Mouse (Mus musculus) limb, embryonic 11.5 days (tissue): ENCODE results near the gene Csgalnact2. TPM values are rescaled to one million over a fixed set of nuclear protein-coding genes. Genes with fewer than 3 reads are reported as not detected.

Experiments
- ATAC-seq: fragments of 200-750 bp; cut with Nextera tagmentation; 2 replicates; pipeline ENCODE4 v1.8.0; 2017; ENCODE audit warnings: low read depth; ENCODE audit not compliant: insufficient number of reproducible peaks, low FRiP score, low TSS enrichment
- DNase-seq: peaks from one replicate; pipeline ENCODE4 v3.0.0-alpha.2; 2015; ENCODE audit warnings: low spot score
- H3K27ac ChIP-seq: fragments of 300-500 bp; sonication (generic); replicated peaks from 2 replicates; pipeline ENCODE4 v1.5.1; 2014; ENCODE audit warnings: low read depth, mild to moderate bottlenecking, low read length
- H3K27me3 ChIP-seq: fragments of 300-500 bp; sonication (generic); 2 replicates; pipeline ENCODE4 v1.6.1; 2014; ENCODE audit warnings: mild to moderate bottlenecking, low read length, mixed read lengths; ENCODE audit not compliant: control insufficient read depth, insufficient read depth
- H3K36me3 ChIP-seq: fragments of 300-500 bp; sonication (generic); 2 replicates; pipeline ENCODE4 v1.6.1; 2014; ENCODE audit warnings: mild to moderate bottlenecking, low read length, moderate library complexity, mixed read lengths; ENCODE audit not compliant: control insufficient read depth, insufficient read depth
- H3K4me1 ChIP-seq: fragments of 300-500 bp; sonication (generic); 2 replicates; pipeline ENCODE4 v1.6.1; 2014; ENCODE audit warnings: low read length, mixed read lengths; ENCODE audit not compliant: control insufficient read depth, insufficient read depth
- H3K4me2 ChIP-seq: fragments of 300-500 bp; sonication (generic); 2 replicates; pipeline ENCODE4 v1.6.1; 2014; ENCODE audit warnings: low read depth, mild to moderate bottlenecking, moderate library complexity; ENCODE audit not compliant: severe bottlenecking
- H3K4me3 ChIP-seq: fragments of 300-500 bp; sonication (generic); 2 replicates; pipeline ENCODE4 v1.5.1; 2014; ENCODE audit warnings: low read depth, low read length
- H3K9ac ChIP-seq: fragments of 300-500 bp; sonication (generic); 2 replicates; pipeline ENCODE4 v1.6.1; 2014; ENCODE audit warnings: mild to moderate bottlenecking, low read length
- H3K9me3 ChIP-seq: fragments of 300-500 bp; sonication (generic); 2 replicates; pipeline ENCODE4 v1.6.1; 2016; ENCODE audit warnings: low read length; ENCODE audit not compliant: control insufficient read depth
- WGBS: fragments of 180-500 bp; shearing (Covaris S2); extraction: QIAGEN DNeasy Blood & Tissue Kit; methylation state at CpG from one replicate; pipeline ENCODE4 v1.1.7; 2014; 5-methylcytosine and 5-hydroxymethylcytosine counted together
- polyA plus RNA-seq: library from polyadenylated mRNA; unstranded; fragments of >200 nt; fragmentation: Nextera tagmentation; extraction: Ambion mirVana; gene quantifications from 2 replicates; pipeline ENCODE4 v1.2.1, GENCODE M21; 2014

The Csgalnact2 gene
- polyA plus RNA-seq, 1 experiment from 2014 or later, result 10.8 TPM

GRCm38 (mm10) chr6:118127198-118127597 is 11.7 kb downstream of the Csgalnact2 start:
- H3K4me3 ChIP-seq, result no peak overlapping the region
- no peaks in the 10 kb centered on the region for H3K9me3 ChIP-seq
- DNase-seq (no peak), ATAC-seq (no peak)
- H3K9ac ChIP-seq, result no peak overlapping the region
- WGBS, result 88% methylated on average over 7 of the region's 7 CpGs
- no peak overlapping the region for H3K4me2 ChIP-seq
- H3K27ac ChIP-seq, result no peak overlapping the region
- H3K4me1 ChIP-seq, result no peaks in the 10 kb centered on the region
- no peaks in the 10 kb centered on the region for H3K36me3 ChIP-seq
- no peaks in the 10 kb centered on the region for H3K27me3 ChIP-seq

- no peak for ATAC-seq
- no peaks in the 10 kb centered on the region for H3K4me1 ChIP-seq
- H3K4me2 ChIP-seq, result no peak overlapping the region
- H3K36me3 ChIP-seq, result no peaks in the 10 kb centered on the region
- H3K27ac ChIP-seq, result no peak overlapping the region
- H3K27me3 ChIP-seq, result no peaks in the 10 kb centered on the region
- DNase-seq, result no peak
- no peak overlapping the region for H3K9ac ChIP-seq
- no peaks in the 10 kb centered on the region for H3K9me3 ChIP-seq
- H3K4me3 ChIP-seq, result no peak overlapping the region
Observed at GRCm38 (mm10) chr6:118126577-118126976, 12.4 kb downstream of the Csgalnact2 start.

- Histone ChIP-seq H3K4me3 (no peak overlapping the region), H3K9ac (no peak overlapping the region), H3K9me3 (no peaks in the 10 kb centered on the region), H3K27me3 (no peaks in the 10 kb centered on the region), H3K4me1 (no peaks in the 10 kb centered on the region), H3K36me3 (no peaks in the 10 kb centered on the region), H3K27ac (no peak overlapping the region), H3K4me2 (no peak overlapping the region)
- no peak for DNase-seq
- no peak for ATAC-seq
- WGBS, result 74% methylated on average over 1 of the region's 1 CpGs
Observed at GRCm38 (mm10) chr6:118122767-118123166, 16.2 kb downstream of the Csgalnact2 start.

GRCm38 (mm10) chr6:118111810-118112209 is 27.1 kb downstream of the Csgalnact2 start:
- Histone ChIP-seq H3K9me3 (no peaks in the 10 kb centered on the region), H3K4me1 (no peaks in the 10 kb centered on the region), H3K27me3 (no peaks in the 10 kb centered on the region), H3K36me3 (no peaks in the 10 kb centered on the region; the same call in 1 of the 2 replicates), H3K4me2 (no peak overlapping the region), H3K27ac (no peak overlapping the region), H3K4me3 (no peak overlapping the region), H3K9ac (no peak overlapping the region)
- ATAC-seq (no peak), DNase-seq (no peak)
- WGBS, result 70% methylated on average over 1 of the region's 1 CpGs

- DNase-seq (no peak), ATAC-seq (no peak)
- no peaks in the 10 kb centered on the region for H3K9me3 ChIP-seq
- H3K36me3 ChIP-seq, result no peaks in the 10 kb centered on the region
- no peaks in the 10 kb centered on the region for H3K27me3 ChIP-seq
- WGBS, result 42% methylated on average over 2 of the region's 2 CpGs
- H3K4me1 ChIP-seq, result no peaks in the 10 kb centered on the region
- no peak overlapping the region for H3K9ac ChIP-seq
- no peak overlapping the region for H3K4me3 ChIP-seq
- H3K27ac ChIP-seq, result no peak overlapping the region
- no peak overlapping the region for H3K4me2 ChIP-seq
Observed at GRCm38 (mm10) chr6:118099311-118099802, 39.6 kb downstream of the Csgalnact2 start.

GRCm38 (mm10) chr6:118097765-118098365 is 41.1 kb downstream of the Csgalnact2 start:
- 82% methylated on average over 8 of the region's 8 CpGs for WGBS
- no peak overlapping the region for H3K4me3 ChIP-seq
- H3K4me2 ChIP-seq, result no peak overlapping the region
- no peaks in the 10 kb centered on the region for H3K36me3 ChIP-seq
- H3K27ac ChIP-seq, result no peak overlapping the region
- ATAC-seq (no peak), DNase-seq (no peak)
- H3K4me1 ChIP-seq, result no peaks in the 10 kb centered on the region
- H3K9ac ChIP-seq, result no peak overlapping the region
- H3K9me3 ChIP-seq, result no peaks in the 10 kb centered on the region
- H3K27me3 ChIP-seq, result no peaks in the 10 kb centered on the region

GRCm38 (mm10) chr6:118090827-118091226 is 48.1 kb downstream of the Csgalnact2 start:
- H3K27ac ChIP-seq, result no peak overlapping the region
- H3K9ac ChIP-seq, result no peak overlapping the region
- no peak overlapping the region for H3K4me2 ChIP-seq
- H3K4me3 ChIP-seq, result no peak overlapping the region
- no peaks in the 10 kb centered on the region for H3K9me3 ChIP-seq
- DNase-seq (no peak), ATAC-seq (no peak)
- H3K36me3 ChIP-seq, result no peaks in the 10 kb centered on the region
- no peaks in the 10 kb centered on the region for H3K4me1 ChIP-seq
- no peaks in the 10 kb centered on the region for H3K27me3 ChIP-seq
- 89% methylated on average over 9 of the region's 9 CpGs for WGBS

- Histone ChIP-seq H3K36me3 (no peaks in the 10 kb centered on the region), H3K4me2 (no peak overlapping the region), H3K4me1 (no peaks in the 10 kb centered on the region), H3K9ac (no peak overlapping the region), H3K27me3 (no peaks in the 10 kb centered on the region), H3K4me3 (no peak overlapping the region), H3K9me3 (no peaks in the 10 kb centered on the region), H3K27ac (no peak overlapping the region)
- DNase-seq (peak; percentile 18), ATAC-seq (no peak)
- WGBS, result 83% methylated on average over 17 of the region's 17 CpGs
Observed at GRCm38 (mm10) chr6:118088750-118089440, 50.0 kb downstream of the Csgalnact2 start.
